Mouse (Mus musculus): ENCODE data around the gene Cacna2d2.

Gene Cacna2d2

GRCm38 (mm10) chr9:107464130-107464529 is 64.7 kb downstream of the Cacna2d2 start:
- DNase-seq, result no peak

DNA sequence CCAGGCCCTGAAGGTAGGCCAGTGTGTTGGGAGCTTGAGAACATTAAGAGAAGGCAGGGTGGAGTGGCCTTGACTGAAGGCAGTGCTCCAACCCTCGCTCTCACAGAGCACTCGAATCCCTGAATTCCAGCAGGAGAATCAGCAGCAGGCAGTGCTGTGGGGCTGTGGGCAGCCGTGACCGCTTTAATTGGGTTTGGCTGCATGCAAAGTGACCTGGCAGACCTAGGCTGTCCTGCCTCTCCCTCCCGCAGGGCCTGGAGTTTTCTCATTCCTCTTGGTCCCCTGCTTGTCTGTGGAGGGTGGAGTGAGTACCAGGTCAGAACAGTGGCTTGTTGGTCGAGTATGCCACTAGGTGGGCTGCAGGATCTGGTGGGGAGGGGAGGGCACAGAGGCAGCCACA is 66.2 kb downstream of the Cacna2d2 start:
- DNase-seq, result no peak

DNA sequence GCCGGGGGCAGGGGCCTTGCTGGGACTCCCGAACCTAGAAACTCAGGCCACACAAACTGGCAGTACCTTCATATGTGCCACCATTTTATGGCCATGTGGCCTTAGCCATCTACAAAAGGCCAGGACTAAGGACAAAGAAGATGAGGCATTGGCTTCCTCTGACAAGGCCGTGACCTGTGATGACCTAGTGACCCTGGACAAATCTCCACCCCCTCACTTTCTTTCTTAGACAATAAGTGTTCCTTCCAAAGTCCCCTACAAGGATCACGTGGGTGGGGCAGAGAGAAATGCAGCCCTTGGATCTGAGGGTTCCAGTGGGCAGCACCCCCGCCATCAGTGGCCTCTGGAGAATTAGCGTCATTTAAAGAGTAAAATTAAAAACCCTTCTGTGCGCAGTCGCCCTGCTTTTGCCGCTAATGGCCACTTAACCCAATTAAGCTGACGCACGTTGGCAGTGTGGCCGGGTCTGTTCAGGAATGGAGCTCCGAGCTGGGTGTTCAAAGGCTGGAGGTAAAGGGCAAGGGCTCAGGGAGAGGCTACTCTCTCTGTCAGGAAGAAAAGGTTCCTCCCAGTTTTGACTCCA is 69.9 kb downstream of the Cacna2d2 start:
- no peak for DNase-seq

DNA sequence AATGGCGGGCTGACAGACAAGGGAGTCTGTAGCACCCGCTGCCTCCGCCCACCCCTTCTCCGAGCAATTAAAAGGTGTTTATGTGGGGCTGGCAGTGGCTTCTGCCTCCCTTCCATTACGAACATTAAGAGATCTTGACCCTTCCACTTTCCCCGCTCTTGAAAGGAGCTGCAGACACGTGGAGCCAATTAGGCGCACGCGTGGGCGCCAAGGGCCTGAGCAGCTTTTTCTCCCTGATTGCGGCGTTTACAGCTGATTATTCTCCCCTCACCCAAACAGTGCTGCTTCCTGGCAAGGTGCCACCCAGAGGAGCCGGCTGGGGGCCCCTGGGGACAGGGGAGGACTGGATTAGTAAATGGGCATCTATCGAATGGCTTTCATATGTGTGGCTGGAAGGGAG is 71.0 kb downstream of the Cacna2d2 start:
- DNase-seq, result no peak

DNA sequence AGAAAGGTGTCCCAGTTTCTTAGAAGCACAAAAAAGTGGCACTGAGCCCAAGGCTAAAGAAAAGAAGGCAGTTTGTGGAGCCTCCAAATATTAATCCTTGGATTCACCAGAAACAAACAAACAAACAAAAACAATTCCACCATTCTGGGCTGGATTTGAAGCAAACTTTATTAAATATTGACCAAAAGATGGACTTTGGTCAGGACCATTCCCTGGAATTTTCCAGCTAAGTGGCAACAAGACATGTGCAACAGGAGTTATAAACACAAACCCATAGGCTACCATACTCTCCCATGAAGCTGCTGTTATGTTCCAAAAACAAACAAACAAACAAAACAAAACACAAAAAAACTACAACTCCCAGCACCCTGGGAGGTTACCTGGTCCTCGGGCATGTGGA is 74.6 kb downstream of the Cacna2d2 start:
- no peak for DNase-seq

DNA sequence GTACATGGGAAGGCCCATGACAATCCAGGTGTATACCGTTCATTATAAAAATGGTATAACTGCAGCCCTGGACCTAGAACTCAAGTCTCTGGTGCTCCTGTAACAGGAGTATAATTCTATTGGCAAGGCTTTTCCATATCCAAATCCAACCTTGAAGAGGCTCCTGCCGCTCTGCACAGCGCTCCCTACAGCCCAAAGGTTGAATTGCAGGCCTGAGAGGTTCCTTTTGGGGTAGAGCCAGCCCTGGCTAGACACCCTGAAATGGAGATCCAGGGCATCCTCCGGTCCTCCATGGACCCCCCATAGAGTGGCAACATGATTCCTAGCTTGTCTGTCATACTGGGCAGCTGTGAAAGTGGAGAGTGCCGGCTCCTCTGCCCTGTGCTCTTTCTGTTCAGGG is 79.6 kb downstream of the Cacna2d2 start:
- DNase-seq, result peak; percentile 11 to 22

DNA sequence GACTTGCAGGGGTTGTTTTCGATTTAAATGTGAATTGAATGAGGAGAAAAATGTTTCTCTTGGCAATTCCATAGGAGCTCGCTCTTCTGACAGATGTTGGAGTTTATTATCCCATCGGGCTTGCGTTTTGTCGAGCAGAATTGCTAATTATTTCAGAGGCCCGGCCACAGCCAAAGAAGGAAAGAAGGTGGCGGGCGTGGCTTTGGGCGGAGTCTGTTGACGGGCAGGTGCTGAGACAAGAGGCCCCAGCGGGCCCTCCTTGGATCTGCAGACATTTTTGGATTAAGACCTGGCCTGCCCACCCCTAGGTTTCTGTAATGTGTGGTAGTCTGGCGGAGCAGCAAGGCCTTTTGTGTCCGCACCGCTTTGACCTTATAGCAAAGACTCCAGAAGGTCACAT is 80.2 kb downstream of the Cacna2d2 start:
- DNase-seq, result no peak

GRCm38 (mm10) chr9:107480477-107481069 is 81.2 kb downstream of the Cacna2d2 start:
- DNase-seq, result no peak

DNA sequence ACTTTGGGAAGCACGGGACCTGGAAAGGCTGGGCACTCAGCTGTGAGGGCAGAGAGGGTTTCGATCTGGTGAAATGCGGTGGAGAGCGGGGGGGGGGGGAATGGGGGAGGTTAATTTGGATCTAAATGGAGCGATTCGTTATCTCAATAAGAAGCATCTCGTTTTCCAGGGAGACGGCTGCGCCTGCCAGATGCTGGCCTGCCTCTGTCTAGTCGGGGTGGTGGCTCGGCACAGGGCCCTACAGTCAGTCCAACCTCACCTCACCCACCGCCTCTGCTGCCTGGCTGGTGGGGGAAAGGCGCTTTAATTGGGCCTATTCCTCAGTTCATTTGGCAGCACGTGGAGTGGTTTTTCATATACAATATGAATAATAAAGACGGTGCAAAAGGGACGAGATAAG is 81.9 kb downstream of the Cacna2d2 start:
- DNase-seq, result no peak

- DNase-seq, result no peak
These were observed 82.6 kb downstream of the Cacna2d2 start for GRCm38 (mm10) chr9:107482004-107482403.

DNA sequence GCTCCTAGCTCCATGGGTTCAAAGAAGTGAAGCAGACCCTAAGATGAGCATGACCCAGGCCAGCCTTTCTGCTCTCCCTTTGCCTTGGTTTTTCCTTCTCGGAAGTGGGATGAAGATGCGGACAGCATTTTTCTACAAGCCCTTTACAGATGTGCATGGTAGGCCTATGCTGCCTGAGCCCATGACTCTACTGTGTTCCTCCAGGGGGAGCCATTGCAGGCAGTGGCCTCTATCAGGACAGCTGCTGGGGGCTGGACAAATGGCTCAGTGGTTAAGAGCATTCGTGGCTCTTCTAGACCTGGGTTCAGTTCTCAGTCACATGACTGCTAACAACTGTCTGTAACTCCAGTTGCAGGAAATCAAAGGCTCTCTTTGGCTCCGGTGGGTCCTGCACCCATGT is 83.4 kb downstream of the Cacna2d2 start:
- no peak for DNase-seq

DNA sequence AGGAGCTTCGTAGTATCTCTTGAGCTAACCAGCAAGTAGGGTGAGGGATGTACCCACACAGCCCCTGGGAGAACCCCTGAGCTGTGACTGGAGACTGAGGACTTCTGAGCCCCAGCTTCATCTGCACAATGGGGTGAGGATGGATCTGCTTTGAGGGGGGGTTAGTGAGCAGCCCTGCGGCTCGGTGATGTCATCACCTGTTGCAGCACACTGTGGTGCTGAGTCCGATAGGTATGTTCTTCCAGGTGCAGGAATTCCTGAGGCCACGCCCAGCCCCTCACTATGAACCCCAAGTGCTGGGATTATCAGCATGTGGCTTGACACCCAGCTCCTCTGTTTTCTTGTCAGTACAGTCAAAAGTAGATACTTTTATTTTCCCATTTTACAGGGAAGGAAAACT is 84.3 kb downstream of the Cacna2d2 start:
- DNase-seq, result no peak

- DNase-seq, result no peak
These were observed 84.9 kb downstream of the Cacna2d2 start for GRCm38 (mm10) chr9:107484302-107484701.

- DNase-seq, result no peak
These were observed 85.4 kb downstream of the Cacna2d2 start for GRCm38 (mm10) chr9:107484766-107485165.

DNA sequence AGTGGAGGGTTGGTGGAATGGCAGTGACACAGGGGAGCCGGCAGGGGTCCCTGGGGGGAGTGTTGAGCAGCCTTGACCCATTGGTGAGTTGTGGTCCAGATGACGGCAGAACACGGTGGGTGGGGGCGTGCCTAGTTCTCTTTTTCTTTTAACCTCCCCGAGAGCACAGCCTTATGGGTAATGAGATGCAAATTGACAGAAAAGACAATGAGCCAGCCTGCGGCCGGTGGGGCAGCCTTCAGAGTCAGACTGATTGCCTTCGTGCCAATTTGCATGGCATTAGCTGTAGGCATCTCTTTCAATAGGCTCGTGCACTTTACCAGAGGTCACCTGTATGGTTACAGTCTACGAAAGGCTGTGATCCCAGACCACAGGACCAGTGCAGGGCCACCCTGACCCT is 86.7 kb downstream of the Cacna2d2 start:
- no peak for DNase-seq

- no peak for DNase-seq
These were observed 87.3 kb downstream of the Cacna2d2 start for GRCm38 (mm10) chr9:107486507-107487225.

DNA sequence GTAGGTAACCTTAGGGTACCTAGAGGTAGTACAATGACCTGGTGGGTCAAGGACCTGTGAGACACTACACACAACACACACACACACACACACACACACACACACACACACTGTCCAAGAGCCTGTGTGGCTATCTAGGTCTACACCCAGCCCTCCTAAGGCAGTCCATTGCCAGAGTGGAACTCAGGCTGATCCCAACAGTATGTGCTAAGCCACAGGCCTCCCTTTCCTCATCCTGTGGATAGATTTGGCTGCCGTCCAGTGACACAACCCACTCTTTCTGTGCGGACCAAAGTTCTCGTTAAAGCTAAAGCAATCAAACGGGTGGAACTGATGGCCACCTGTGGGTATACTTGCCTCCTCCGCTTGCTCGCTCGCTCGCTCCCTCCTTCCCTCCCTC is 90.7 kb downstream of the Cacna2d2 start:
- DNase-seq, result no peak

DNA sequence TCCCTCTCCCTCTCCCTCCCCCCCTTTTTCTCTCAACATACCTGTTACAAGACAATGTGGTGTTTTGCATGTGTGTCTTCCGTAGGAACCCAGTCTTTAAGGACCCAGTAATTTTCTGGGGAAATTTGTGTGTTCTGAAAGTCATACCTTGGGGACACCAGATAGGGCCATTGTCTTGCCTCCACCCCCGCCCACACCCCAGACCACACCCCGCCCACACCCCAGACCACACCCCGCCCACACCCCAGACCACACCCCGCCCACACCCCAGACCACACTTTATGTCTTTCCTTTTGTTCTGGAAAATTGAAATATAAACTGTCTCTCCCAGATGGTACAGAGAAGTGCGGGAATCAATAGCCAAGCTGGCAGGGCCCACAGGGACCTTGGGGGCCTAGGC is 91.2 kb downstream of the Cacna2d2 start:
- no peak for DNase-seq

GRCm38 (mm10) chr9:107493511-107493910 is 94.1 kb downstream of the Cacna2d2 start:
- no peak for DNase-seq

DNA sequence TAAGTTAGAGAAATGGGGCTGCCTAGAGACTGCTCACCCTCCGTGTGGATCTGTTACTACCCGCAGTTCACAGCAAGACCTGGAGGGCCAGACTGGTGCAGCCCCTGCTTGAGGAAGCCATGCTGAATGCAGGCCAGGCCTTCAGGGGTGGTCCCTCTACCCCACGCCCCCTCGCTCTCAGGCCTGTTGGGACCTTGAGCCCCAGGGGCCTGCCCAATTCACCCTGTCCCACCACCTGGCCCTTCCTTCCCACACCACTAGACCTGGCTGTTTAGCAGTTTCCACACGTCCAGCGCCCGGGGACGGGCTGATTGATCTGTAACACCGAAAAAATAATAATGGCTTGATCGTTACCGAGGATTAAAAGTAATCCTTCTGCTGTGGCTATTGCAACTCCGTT is 94.8 kb downstream of the Cacna2d2 start:
- no peak for DNase-seq

DNA sequence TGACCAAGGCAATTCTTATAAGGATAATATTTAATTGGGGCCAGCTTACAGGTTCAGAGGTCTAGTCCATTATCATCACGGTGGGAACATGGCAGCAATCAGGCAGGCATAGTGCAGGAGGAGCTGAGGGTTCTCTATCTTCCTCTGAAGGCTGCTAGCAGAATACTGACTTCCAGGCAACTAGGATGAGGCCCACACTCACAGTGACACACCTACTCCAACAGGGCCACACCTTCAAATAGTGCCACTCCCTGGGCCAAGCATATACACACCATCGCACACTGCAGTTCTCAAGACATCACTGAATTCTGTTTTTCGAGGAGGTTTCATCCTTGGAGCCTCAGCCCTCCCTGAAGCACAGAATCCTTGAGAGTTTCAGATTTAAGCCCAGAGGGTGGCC is 96.9 kb downstream of the Cacna2d2 start:
- DNase-seq, result no peak

GRCm38 (mm10) chr9:107500708-107501286 is 101.4 kb downstream of the Cacna2d2 start:
- no peak for DNase-seq

DNA sequence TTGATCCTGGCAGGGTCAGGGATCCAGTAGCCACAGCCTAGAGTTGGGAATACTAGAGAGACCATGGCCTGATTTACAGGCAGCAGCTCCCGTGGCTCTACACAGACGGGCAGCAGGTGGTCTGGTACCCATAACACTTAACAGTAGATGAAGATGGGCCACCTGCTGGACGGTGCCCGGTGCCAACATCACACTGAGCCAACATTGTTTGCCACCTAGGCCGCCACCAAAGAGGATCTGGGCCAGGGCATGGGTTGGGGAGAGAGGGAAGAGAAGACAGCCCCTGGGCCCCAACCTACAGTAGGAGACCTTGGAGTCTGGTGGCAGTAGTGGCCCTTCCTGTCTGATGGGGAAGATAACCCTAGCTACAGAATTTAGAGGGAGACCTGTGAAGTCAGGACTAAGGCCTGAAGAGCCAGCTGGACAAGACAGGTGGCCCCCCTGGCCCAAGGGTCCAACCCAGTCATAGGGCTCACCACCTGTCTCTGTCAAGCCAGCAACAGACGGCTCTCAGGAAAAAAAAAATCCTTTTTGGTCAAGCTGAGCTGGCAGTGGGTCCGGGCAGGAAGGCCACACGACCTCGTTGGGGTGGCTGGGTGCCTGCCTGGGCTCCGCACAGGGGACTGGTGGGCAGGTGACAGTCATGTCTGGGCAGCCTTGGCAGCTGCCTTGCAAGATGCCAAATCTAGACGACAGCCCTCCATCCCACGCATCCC is 102.9 kb downstream of the Cacna2d2 start:
- DNase-seq, result no peak

All from B cell, adult 2 months (primary cell).